Mouse (Mus musculus): Measurements from ENCODE around the gene Exd2. TPM values are rescaled to one million over a fixed set of nuclear protein-coding genes. Genes with fewer than 3 reads are reported as not detected.

The Exd2 gene
- total and polyA plus RNA-seq, 3 experiments: 10.2 to 16.8 (median 12.9) TPM

GRCm38 (mm10) chr12:80434961-80435691 lies 27.8 kb upstream of the Exd2 start:
- TF ChIP-seq POLR2A (IDR thresholded peaks at IDR 0.05; ENCODE audit: insufficient read depth, low read depth, low read length) (no peak), EP300 (IDR thresholded peaks at IDR 0.05; ENCODE audit: insufficient read depth, low read depth, low read length) (no peak), CTCF (IDR thresholded peaks at IDR 0.05) (peak; percentile 38)
- Histone ChIP-seq H3K27me3 (ENCODE audit: control insufficient read depth, insufficient read depth, low read length) (no peaks in the 10 kb centered on the region), H3K9ac (ENCODE audit: low read depth, low read length) (peak overlapping the region; percentile 89), H3K79me2 (replicated peaks; ENCODE audit: control insufficient read depth, insufficient read depth, low read length) (peaks cover 6% of the 10 kb centered on the region; the same call in 1 of the 2 replicates), H3K4me1 (ENCODE audit: control insufficient read depth, insufficient read depth, low read length) (peaks cover 5% of the 10 kb centered on the region), H3K36me3 (ENCODE audit: control insufficient read depth, insufficient read depth, low read length) (peaks cover 9% of the 10 kb centered on the region), H3K27ac (peak overlapping the region; percentile 84), H3K4me3 (peak overlapping the region; percentile 96)
- peak; percentile 79 to 80 for DNase-seq
- intact Hi-C loops (cut with DNase I): no loop called here
- WGBS: under 1% methylated on average over 60 of the region's 64 CpGs

- H3K4me1 ChIP-seq (ENCODE audit: control insufficient read depth, insufficient read depth, low read length): peaks cover 5% of the 10 kb centered on the region
- DNase-seq: no peak
- H3K36me3 ChIP-seq (ENCODE audit: control insufficient read depth, insufficient read depth, low read length): peaks cover 9% of the 10 kb centered on the region
- intact Hi-C loops (cut with DNase I): loop anchor here (1.0 kb wide), 1 partner anchor 27 kb away; the partner anchor contains the start of gene Exd2
- peak overlapping the region; percentile 84 for H3K27ac ChIP-seq
- no peak for TF ChIP-seq CTCF (IDR thresholded peaks at IDR 0.05)
- TF ChIP-seq EP300 (IDR thresholded peaks at IDR 0.05; ENCODE audit: insufficient read depth, low read depth, low read length): no peak
- TF ChIP-seq POLR2A (IDR thresholded peaks at IDR 0.05; ENCODE audit: insufficient read depth, low read depth, low read length): no peak
- WGBS: 3% methylated on average over 10 of the region's 10 CpGs
- peak overlapping the region; percentile 97 for H3K9ac ChIP-seq (ENCODE audit: low read depth, low read length)
- peaks cover 4% of the 10 kb centered on the region; the same call in 1 of the 2 replicates for H3K79me2 ChIP-seq (replicated peaks; ENCODE audit: control insufficient read depth, insufficient read depth, low read length)
- H3K27me3 ChIP-seq (ENCODE audit: control insufficient read depth, insufficient read depth, low read length): no peaks in the 10 kb centered on the region
- peak overlapping the region; percentile 96 for H3K4me3 ChIP-seq
These were observed 27.0 kb upstream of the Exd2 start for GRCm38 (mm10) chr12:80435887-80436286.

- intact Hi-C loops (cut with DNase I): loop anchor here (1.0 kb wide), 1 partner anchor 27 kb away; the partner anchor contains the start of gene Exd2
- Histone ChIP-seq H3K9ac (ENCODE audit: low read depth, low read length) (peak within 1 kb of the TSS; percentile 97), H3K4me3 (peak within 1 kb of the TSS; percentile 96), H3K27ac (peak within 1 kb of the TSS; percentile 84), H3K4me1 (ENCODE audit: control insufficient read depth, insufficient read depth, low read length) (peaks cover 5% of the 10 kb centered on the region), H3K36me3 (ENCODE audit: control insufficient read depth, insufficient read depth, low read length) (peaks cover 9% of the 10 kb centered on the region), H3K27me3 (ENCODE audit: control insufficient read depth, insufficient read depth, low read length) (no peaks in the 10 kb centered on the region), H3K79me2 (replicated peaks; ENCODE audit: control insufficient read depth, insufficient read depth, low read length) (peaks cover 4% of the 10 kb centered on the region; the same call in 1 of the 2 replicates)
- DNase-seq: peak; percentile 84 to 88
- 2% methylated on average over 76 of the region's 79 CpGs for WGBS
- TF ChIP-seq POLR2A (IDR thresholded peaks at IDR 0.05; ENCODE audit: insufficient read depth, low read depth, low read length): peak; percentile 65; the same call in 1 of the 2 replicates
- no peak for TF ChIP-seq CTCF (IDR thresholded peaks at IDR 0.05)
These were observed 26.4 kb upstream of the Exd2 start, which contains the start of gene Dcaf5 for GRCm38 (mm10) chr12:80436336-80436976. Gene Dcaf5 (minus strand): TSS chr12:80436601.

GRCm38 (mm10) chr12:80437051-80437675 lies 25.7 kb upstream of the Exd2 start:
- intact Hi-C loops (cut with DNase I): no loop called here
- H3K4me3 ChIP-seq: peak overlapping the region; percentile 96
- 69% methylated on average over 4 of the region's 4 CpGs for WGBS
- H3K4me1 ChIP-seq (ENCODE audit: control insufficient read depth, insufficient read depth, low read length): peaks cover 5% of the 10 kb centered on the region
- H3K9ac ChIP-seq (ENCODE audit: low read depth, low read length): peak overlapping the region; percentile 97; the same call in 1 of the 2 replicates
- peaks cover 9% of the 10 kb centered on the region for H3K36me3 ChIP-seq (ENCODE audit: control insufficient read depth, insufficient read depth, low read length)
- peaks cover 3% of the 10 kb centered on the region; the same call in 1 of the 2 replicates for H3K79me2 ChIP-seq (replicated peaks; ENCODE audit: control insufficient read depth, insufficient read depth, low read length)
- peak overlapping the region; percentile 84 for H3K27ac ChIP-seq
- H3K27me3 ChIP-seq (ENCODE audit: control insufficient read depth, insufficient read depth, low read length): no peaks in the 10 kb centered on the region
- no peak for DNase-seq
- TF ChIP-seq EP300 (IDR thresholded peaks at IDR 0.05; ENCODE audit: insufficient read depth, low read depth, low read length) (no peak), CTCF (IDR thresholded peaks at IDR 0.05) (no peak)

GRCm38 (mm10) chr12:80440957-80441356 lies 21.9 kb upstream of the Exd2 start:
- Histone ChIP-seq H3K27me3 (ENCODE audit: control insufficient read depth, insufficient read depth, low read length) (no peaks in the 10 kb centered on the region), H3K79me2 (replicated peaks; ENCODE audit: control insufficient read depth, insufficient read depth, low read length) (no peaks in the 10 kb centered on the region), H3K27ac (no peak overlapping the region), H3K9ac (ENCODE audit: low read depth, low read length) (no peak overlapping the region), H3K4me3 (no peak overlapping the region), H3K4me1 (ENCODE audit: control insufficient read depth, insufficient read depth, low read length) (no peaks in the 10 kb centered on the region), H3K36me3 (ENCODE audit: control insufficient read depth, insufficient read depth, low read length) (no peaks in the 10 kb centered on the region)
- WGBS: 75% methylated on average over 2 of the region's 2 CpGs
- intact Hi-C loops (cut with DNase I): loop anchor here (5.0 kb wide), 1 partner anchor 34 kb away; no protein-coding TSS in a partner anchor
- DNase-seq: no peak
- TF ChIP-seq EP300 (IDR thresholded peaks at IDR 0.05; ENCODE audit: insufficient read depth, low read depth, low read length) (no peak), CTCF (IDR thresholded peaks at IDR 0.05) (peak; percentile 69)
